Mouse (Mus musculus) kidney, postnatal 14 days (tissue): ENCODE measurements at regions not wholly inside any gene's neighbourhood (a gene's known extent, or its start where the extent isn't known, plus 50 kb on each side); places are given as distances from the start of the nearest gene placed in this dataset.
"Not testable (repeated sequence)": the region's sequence is repeated elsewhere in the genome, so short reads cannot be mapped to it uniquely, and the experiment has no call there.

Experiments used
- DNase-seq: peaks from one replicate; pipeline ENCODE4 v3.0.0; 2022; ENCODE audit warnings: mixed read lengths

DNA sequence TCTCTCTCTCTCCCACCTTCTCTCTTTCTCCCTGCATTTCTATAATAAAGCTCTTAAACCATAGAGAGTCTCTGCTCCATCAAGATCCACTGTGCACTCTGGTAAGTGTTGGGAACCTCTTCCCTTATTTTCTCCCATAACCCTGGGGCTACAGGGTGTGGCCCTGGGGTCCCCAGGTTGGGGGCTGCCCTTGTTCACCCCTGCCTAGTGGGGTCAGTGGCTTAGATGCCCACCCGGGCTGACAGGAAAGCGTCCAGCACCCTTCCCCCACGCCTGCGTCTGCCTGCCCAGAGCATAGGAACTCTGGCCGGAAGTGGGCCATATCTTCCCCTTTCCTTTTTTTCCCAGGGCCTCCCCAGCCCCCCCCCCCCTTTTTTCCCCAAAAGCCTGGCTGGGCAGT lies 534.0 kb downstream of the Hdgfl1 start:
- DNase-seq: no peak

DNA sequence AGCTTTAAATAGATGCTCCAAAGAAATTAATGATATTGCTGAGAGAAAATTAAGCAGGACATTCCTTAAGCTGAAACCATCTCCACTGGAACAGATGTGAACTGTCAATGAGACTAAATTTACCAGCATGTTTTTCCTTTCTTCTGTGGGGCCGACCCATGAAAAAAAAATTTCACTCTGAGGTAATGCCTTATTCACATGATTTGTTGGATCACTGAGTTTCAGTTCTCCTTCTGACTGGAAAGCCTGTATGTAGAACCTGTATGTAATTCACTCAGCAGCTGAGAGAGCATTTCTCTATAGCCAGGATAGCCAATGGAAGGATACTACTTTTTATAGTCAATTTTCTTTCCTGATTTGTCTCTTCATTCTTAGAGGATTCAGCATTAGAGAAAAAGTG lies 535.3 kb downstream of the Hdgfl1 start:
- DNase-seq: no peak

DNA sequence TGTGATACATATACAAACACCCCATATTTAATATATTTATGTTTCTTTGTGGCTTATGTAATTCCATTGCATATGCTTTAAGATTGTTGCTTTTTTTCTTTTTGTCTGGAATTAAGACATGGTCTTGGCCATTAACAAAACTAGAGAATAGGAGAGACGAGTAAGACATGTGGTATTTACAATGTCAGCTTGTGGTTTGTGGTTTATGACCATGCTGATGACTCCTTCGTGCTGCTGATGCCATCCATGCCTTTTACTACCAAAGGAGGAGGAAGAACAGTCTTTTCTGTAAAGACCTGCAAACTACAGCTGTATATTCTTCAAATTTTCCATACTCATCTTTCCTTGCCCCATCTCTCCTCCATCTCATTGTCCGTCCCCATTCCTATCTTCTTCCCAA lies 552.7 kb downstream of the Hdgfl1 start:
- no peak for DNase-seq

DNA sequence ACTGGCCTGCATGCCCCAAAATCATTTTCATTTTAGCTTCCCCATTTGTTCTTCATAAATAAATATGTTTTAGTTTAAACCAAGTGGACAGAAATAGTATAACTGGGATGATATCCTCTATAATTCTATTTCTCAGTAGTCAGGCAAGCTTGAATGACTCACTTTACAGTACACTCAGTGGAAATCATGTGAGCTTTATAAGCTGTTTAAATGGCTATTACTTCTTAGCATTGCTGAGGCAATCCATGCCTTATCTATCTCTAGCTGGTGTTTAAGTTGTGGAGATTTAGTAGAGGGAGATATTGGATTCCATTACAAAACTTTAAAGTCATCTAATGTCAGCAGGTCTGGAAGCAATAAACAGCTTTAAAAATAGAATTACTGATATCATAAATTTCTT lies 553.4 kb downstream of the Hdgfl1 start:
- DNase-seq: no peak

DNA sequence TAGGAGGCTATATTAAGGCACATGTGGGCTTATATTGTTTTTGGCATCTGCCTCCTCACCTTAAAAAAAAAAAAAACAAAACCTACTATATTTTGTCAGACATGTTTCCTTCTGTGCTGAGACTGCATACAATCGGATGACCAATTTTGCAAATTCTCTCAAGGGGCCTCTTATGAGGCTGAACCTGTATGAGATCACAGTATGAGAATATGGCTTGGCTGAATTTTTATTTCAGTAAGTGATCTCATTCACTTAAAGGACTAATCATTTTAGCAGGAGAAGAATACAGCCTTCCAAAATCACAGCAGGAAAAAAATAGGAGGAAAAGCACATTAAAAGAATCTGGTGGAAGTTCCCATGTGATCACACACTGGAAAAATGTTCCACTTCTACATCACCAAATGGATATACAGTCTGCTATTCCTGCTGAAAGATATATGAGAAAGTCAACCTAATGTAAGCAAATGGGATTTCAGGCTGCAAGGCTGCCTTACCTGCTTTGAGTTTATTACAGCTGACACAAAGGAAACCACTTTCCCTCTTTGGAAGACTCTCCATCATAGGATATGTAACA lies 564.3 kb downstream of the Hdgfl1 start:
- DNase-seq: no peak

DNA sequence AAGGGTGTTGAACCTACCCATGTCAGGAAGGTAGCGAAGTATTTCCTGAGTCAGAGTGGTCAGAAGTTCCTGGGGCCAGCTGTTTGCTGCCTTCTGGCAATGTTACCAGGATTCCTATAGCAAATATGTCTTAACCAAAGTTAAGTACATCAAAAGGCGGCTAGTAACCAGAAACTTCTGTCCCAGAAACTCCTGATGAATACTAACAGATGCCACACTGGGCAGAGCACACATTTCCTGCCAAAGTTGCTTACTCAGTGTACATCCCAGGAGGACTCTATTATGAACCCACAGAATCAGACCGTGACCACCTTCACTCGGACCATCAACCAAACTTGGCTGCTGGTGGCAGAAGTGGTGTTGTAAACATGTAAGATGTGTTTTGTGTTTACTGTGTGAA lies 575.3 kb downstream of the Hdgfl1 start:
- DNase-seq: no peak

DNA sequence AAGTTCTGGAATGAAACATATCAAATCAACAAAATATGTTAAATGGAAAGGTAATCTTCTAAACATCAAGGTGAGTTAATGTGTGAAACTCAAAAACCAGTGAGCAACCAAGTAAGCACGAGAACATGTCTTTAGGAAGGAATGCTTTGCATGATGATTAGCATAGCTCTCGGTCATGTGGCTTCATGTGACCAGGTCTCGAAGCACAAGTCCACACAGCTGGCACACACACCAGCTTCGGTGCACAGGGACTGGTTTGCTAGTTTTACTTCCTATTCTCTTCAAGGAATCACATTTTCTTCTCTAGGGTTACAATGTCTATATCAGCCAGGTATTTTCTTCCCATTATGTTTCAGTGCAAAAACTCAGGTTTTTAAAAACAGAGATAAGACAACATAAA lies 586.1 kb downstream of the Hdgfl1 start:
- DNase-seq: no peak

DNA sequence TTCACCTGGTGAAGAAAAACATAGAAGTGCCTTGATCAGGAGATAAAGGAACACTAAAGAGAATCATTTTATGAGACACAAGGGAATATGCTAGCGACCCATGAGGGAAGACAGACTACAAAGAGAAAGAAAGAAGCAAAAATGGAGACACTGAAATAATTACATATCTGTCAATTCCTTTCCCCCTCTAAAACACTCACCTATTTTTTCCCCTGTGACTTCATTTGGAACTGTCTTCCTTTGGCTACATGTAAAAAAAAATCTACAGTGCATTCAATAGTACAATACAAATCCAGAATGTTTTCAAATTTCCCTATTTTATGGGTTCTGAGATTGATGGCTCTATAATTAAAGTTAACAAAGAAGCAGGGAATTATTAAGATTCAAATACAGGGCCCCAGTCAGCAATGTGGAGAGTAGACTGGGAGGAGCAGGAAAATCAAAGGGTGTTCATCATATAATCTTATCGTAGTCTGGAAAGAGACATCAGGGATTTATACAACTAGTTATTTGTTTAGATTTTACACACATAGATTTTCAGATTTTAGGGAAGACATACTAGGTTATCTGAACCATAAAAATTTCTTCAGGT lies 598.0 kb downstream of the Hdgfl1 start:
- DNase-seq: no peak

DNA sequence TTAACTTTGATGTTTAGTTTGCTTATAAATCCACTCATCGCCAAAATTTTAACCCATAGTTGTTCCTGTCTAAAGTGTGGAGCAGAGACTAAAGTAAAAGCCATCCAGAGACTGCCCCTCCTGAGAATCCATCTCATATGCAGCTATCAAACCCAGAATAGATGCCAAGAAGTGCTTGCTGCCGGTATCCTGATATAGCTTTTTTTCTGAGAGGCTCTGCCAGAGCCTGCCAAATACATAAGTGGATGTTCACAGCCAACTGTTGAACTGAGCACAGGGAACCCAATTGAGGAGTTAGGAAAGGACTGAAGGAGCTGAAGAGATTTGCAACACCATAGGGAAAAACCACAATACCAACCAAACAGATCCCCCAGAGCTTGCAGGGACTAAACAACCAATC lies 600.3 kb downstream of the Hdgfl1 start:
- DNase-seq: no peak

DNA sequence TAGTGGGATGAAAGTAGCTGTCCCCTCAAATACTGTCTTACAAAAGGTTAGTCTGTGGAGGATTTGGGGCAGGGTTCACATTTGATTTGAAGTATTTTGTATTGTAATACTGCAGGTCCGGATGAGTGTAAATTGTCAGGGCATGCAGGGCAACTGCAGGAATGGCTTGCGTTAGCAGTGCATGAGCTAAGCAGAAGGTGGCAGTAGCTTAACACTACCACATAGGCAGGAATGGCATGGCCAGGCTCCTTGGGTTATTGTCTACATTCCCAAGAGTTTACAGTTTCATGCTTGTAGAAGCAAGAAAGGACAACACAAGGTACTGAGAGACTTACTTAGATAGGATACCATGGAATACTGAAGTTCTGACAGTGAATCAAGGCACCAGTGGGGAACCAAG lies 611.3 kb downstream of the Hdgfl1 start:
- no peak for DNase-seq

DNA sequence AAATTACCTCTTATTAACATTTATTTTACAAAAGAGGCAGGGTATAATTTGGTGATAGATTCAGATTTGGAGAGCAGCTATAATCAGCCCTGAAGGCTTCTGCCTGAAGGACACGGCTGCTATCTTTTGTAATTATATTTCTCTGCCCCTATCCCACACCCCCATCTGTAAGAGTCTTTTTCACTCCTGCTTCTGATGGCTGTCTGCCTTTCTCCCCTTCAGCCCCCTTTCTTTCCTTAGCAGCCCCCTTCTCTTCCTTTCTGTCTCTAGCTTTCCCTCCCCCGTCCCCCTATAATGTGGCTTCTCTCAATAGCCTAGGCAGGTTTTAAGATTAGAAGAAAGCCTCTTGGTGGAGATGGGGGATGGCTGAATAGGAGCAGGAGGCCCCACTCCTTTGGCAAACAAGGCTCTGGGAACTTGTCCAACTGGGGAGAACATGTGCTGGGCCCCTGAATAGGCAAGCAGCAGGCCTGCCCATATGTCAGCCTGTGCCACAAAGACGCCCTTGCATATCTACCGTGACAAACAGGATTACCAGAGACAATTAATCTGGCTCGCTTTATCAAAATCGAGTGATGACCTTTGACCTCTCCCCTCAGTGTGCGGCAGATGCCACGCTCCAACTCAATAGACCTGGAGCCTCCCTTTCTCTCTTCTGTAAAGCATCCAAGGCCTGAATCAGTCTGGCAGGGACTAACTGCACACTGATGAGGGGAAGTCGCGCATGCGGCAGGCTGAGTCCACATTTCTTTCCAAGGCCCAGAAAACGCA lies 615.1 kb downstream of the Hdgfl1 start:
- DNase-seq: no peak

DNA sequence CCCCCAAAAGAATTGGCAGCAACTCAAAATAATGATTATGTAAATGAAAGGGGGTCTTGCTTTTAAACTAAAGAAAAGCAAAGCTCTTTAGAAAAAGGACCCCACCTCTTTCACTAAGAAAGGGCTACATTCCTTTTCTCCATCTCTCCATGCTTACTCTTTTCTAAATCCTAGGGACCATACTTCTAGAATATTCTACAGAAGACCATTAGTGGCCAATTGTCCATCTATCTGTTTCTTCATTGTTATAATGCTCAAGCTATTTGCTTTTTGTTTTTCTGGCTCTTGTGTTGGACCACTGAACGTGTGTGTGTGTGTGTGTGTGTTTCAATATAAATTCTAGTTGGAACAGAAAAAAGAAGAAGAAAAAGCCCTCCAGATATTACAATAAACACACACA lies 615.7 kb downstream of the Hdgfl1 start:
- no peak for DNase-seq

DNA sequence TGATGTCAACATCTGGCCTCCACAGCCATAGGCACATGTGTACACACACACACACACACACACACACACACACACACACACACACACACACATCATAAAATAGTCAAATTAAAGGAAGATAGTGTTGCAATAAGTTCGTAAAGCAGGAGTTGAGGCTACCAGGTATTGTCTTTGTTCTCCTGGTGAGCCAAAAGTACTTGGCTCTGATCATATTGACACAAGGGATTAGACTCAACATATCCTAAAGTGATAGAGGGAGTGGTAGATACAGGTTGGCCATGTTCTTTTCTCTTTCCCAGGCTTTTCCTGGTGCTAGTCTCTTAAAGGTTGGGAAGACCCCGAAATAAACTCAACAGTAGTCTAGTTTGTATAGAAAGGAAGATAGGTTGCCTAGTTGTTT lies 616.9 kb downstream of the Hdgfl1 start:
- DNase-seq: no peak

DNA sequence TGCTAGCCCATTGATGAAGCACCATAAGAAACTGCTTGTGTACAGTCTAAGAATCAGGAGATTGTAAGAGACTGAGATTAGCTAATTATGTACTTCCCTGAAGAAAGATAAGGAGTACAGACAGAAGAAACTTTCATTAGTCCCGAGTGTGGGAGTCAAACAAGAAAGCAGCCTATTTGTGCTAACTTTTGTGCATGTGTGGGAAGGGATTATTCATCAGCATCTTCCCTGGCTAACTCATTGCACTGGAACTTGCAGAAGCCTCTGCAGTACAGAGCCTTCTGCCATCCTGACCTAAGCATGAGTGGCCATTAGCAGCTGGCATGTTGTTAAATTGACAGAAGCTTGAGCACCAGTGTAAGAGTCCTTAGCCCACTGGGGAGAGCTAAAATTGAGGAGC lies 619.5 kb downstream of the Hdgfl1 start:
- no peak for DNase-seq

DNA sequence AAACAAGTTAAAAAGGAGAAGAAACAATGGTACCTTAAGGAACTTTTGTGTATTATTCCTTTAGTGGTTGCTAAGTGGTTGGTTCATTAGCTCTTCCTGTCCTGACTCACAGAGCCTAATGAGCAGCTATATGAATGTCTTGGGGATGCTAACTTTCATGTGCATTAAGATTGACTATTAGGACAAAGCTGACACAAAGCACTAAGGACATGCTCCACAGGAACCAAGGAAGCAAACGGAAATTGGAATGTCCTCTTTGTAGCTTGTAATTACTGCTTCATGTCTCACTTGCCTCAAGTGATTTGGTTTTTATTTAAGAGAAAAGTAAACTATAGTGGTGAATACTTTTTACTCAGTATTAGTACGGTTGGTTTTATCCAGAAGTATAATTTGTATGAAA lies 627.2 kb downstream of the Hdgfl1 start:
- no peak for DNase-seq

DNA sequence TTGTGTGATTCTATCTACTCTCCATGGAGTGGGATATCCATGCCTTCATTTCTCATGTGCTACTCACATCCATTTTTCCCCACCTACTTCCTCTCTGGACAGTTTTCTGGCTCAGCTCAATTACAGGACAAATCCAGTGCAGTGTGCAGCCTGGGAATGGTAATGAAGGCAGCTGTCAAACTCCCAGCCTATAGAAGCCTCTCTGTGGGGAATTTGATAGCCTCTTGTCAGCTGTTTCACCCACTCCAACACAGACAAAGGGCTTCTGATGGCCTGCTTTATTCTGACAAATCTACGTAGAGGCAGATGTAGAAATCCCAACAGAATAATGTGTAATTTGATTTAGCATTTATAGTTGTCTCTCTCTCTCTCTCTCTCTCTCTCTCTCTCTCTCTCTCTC lies 650.6 kb downstream of the Hdgfl1 start:
- DNase-seq: no peak

DNA sequence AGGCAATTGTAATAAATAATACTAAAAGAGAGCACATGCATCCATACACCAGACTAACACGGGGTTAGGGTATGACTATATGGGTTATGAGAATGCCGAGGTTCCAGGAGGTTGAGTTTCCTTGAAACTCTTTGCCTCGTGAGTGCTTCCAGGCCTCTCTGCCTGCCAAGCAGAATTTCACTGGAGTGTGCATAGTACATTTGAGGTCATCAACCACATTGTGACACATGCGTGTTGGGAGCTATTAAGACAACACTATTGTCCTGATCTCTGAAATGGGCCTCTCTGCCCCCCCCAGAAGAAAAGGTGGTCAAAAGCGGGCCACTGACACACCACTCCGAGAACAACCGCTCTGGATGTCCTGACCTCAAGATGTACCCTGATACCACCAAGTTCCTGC lies 655.8 kb downstream of the Hdgfl1 start:
- no peak for DNase-seq

DNA sequence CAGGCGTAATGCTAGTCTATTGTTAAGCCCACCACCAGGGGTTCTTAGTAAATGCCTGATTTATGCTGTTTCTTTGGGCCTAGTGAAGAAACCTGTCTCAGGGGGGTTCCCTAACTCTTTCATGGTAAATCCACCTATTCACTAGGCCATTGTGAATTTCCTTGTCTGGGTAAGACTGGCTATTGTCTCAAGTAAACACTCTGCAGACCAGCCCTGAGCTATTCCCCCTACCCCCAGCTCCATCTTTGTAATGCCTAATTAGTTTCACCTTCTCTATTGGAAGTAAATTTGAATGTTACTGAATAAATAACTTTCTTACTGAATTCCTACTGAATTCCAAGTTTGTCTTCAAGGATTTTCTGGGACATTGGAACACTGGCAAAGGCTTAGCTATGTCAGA lies 656.2 kb downstream of the Hdgfl1 start:
- not testable (repeated sequence) for DNase-seq

DNA sequence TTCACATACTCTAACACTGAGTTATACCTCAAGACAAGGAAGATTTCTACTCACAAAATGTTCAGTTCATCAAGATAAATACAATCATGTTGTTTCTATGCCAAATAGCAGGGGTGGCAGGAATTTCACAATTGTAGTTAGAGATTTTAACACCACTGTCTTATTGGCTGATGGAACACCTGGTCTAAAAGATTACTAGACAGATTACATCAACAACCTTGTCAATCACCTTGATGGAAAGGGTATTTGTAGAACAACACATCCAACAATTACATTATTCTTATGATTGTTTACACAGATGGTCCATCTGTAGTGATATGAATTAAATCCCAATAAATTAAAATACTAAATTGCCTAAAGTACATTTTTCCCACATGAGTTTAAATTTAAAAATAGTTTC lies 657.4 kb downstream of the Hdgfl1 start:
- no peak for DNase-seq

DNA sequence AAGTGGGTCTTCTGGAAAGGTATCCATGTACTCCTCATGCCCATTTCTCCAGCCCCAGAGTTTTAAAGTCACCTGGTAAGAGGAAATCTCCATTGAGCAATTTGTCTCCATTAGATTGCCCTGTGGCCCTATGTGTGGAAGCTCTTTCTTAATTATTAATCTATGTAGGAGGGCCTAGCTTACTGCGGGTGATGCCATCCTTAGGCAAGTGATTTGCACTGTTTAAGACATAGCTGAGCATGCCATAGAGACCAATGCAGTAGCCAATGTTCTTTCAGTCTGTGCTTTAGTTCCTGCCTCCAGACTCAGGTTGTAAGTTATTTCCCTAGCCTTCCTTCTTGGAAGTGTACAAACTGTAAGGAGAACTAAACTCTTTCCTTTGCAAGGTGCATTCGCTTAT lies 661.0 kb downstream of the Hdgfl1 start:
- DNase-seq: no peak

DNA sequence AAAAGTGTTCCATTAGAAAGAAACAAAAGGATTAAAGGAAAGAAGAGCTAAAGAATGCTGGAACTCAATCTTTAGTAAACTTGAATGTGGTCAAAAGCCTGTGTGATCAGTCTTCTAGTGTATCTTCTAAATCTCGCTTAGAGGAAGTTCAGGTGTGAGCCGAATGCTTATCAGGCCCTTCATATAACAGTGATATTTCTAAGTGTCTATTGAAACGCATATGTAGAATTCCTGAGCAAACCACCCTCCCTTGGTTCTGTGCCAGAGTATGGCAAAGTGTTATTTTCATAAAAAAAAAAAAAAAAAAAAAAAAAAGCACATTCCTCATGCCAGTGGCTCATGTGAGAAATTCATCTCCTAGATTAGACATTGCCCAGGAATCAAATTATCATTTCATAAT lies 681.2 kb downstream of the Hdgfl1 start:
- DNase-seq: no peak

DNA sequence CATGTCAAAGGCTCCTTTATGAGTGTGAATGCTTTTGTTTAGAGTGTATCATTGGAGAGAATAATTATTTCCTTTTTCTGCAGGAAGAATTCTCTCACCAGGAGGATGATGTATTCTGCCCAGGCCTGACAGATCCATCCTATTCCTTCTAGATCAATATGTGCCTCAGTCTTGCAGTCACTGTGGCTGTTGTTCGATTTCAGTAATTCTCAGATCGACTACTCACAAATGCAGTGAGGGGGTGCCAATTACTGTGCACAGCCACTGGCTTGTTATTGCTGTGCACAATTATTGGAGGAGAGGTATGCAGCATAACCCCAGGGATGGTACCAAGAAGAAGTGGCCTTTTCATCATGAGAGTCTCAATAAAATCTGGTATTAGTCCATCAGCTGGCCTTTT lies 689.2 kb downstream of the Hdgfl1 start:
- DNase-seq: no peak

DNA sequence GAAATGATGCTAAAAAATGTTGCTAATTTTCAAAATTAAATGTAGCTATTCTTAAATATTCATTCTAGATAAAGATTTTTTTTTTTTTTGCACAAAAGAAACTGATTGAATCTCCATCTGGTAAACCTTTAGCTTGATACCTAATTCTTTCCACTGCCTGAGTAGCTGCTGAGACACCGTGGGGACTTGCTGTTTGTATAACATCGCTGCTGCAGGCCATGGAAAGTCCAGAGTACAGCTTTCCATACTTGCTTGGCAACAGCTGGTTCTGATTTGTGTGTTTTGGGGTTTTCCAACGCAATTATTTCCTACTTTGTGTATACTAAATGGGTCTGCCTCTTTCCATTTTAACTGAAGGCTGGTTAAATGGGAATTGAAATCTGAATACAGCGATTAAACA lies 689.7 kb downstream of the Hdgfl1 start:
- no peak for DNase-seq

DNA sequence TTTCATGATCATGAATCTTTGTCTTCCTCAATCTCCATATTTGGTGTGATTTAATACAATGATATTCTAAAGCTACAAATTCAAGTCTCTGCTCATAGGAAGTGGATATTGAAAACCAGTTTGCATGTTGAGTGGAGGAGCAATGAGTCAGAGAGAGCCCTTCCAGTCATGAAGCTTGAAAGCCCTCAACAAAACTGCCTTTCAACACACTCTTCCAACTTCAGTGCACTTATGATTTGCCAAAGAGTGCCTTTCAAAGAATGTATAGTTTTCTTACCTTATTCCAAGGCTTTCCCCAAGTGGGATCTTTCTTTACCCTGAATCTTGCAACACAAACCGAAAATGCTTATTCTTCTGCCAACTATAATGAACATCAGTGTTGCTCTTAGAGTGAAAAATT lies 690.6 kb downstream of the Hdgfl1 start:
- no peak for DNase-seq

DNA sequence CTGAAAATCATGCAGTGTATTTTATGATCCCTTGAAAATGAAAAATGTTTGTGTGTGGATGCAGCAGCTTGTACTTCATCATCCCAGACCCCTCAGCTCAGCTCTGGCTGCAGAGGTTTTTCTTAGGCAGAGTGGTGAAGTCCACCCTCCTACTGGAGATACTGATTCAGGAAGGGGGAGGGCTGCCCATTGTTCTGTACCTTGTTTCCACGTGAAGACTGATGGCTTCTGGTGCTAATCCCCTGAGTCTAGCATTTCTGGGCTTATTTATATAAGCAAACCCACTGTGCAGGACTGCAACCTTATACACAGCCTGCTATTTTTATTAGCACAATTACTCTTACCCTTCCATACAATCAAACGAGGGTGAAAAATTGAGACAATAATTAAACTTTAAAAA lies 708.6 kb downstream of the Hdgfl1 start:
- DNase-seq: no peak
